In the genomic region with DNA sequence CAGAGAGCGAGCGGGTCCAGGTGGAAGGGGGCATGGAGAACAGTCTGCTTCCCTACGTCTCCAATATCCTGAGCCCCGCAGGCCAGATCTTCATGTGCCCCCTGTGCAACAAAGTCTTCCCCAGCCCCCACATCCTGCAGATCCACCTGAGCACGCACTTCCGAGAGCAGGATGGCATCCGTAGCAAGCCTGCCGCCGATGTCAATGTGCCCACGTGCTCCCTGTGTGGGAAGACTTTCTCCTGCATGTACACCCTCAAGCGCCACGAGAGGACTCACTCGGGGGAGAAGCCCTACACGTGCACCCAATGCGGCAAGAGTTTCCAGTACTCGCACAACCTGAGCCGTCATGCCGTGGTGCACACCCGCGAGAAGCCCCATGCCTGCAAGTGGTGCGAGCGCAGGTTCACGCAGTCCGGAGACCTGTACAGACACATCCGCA, we compare ENCODE assay signal across 8 mouse cellular contexts. TPM values are rescaled to one million over a fixed set of nuclear protein-coding genes. Genes with fewer than 3 reads are reported as not detected.
DNase-seq lines count a peak whose midpoint lies in the region; ATAC-seq and TF ChIP-seq lines count a peak whose summit lies in the region.
"Had no signal": no experiment of that assay in that cellular context is flagged by ENCODE, and none has a peak within 500 bp of the region (broad histone marks: within the 10 kb centered on the region; RNA-seq: fewer than 3 reads in every experiment).

No protein-coding gene starts in this region.

- TF ChIP-seq POLR2A in bone marrow, adult 2 months (IDR thresholded peaks at IDR 0.05; ENCODE audit: borderline replicate concordance, control insufficient read depth, low read depth, low read length), result peak; percentile 14; the same call in 1 of the 2 replicates
- TF ChIP-seq POLR2A in heart, adult 2 months (IDR thresholded peaks at IDR 0.05; ENCODE audit: insufficient read depth, low read depth, low read length), result no peak

- no peaks in the 10 kb centered on the region; the same call in 1 of the 2 replicates for H3K79me2 ChIP-seq in heart, adult 2 months (replicated peaks; ENCODE audit: control insufficient read depth, insufficient read depth, low read length)

- peaks cover 3% of the 10 kb centered on the region; the same call in 1 of the 2 replicates for H3K4me1 ChIP-seq in bone marrow, adult 2 months (ENCODE audit: control insufficient read depth, insufficient read depth, low read length)
- H3K4me1 ChIP-seq in forebrain, embryonic 11.5 days (replicated peaks; ENCODE audit: control insufficient read depth, insufficient read depth, low read length), result peaks cover 20% of the 10 kb centered on the region
- peaks cover 88% of the 10 kb centered on the region for H3K4me1 ChIP-seq in midbrain, embryonic 10.5 days
- peaks cover 5% of the 10 kb centered on the region for H3K4me1 ChIP-seq in heart, adult 2 months (ENCODE audit: control insufficient read depth, insufficient read depth, low read length)

- intact Hi-C loops in heart, adult 2 months (cut with DNase I), result loop anchor here (5.0 kb wide), 1 partner anchor 84 kb away; no protein-coding TSS in a partner anchor

- WGBS in bone marrow, adult 2 months, result 93% methylated on average over 25 of the region's 25 CpGs
- 84% methylated on average over 25 of the region's 25 CpGs for WGBS in forebrain, embryonic 11.5 days
- WGBS in midbrain, embryonic 10.5 days, result 91% methylated on average over 25 of the region's 25 CpGs
- 96% methylated on average over 25 of the region's 25 CpGs for WGBS in heart, adult 2 months

- H3K9ac ChIP-seq in forebrain, embryonic 11.5 days (ENCODE audit: low read length), result peak overlapping the region; percentile 52; the same call in 1 of the 2 replicates
- no peak overlapping the region for H3K9ac ChIP-seq in heart, adult 2 months (ENCODE audit: low read depth, low read length)
- H3K9ac ChIP-seq: lung, embryonic 15.5 days had no signal

- no peak for TF ChIP-seq CTCF in bone marrow, adult 2 months (IDR thresholded peaks at IDR 0.05; ENCODE audit: control insufficient read depth, insufficient read depth, low read length)
- TF ChIP-seq CTCF in heart, adult 2 months (IDR thresholded peaks at IDR 0.05), result no peak

- H3K4me2 ChIP-seq in forebrain, embryonic 11.5 days (ENCODE audit: low read depth, low read length, severe bottlenecking), result peak overlapping the region; percentile 48
- H3K4me2 ChIP-seq: lung, embryonic 15.5 days had no signal

- H3K27ac ChIP-seq in bone marrow, adult 2 months (ENCODE audit: control insufficient read depth, insufficient read depth, low read depth, low read length, poor library complexity), result no peak overlapping the region
- H3K27ac ChIP-seq in forebrain, embryonic 11.5 days (ENCODE audit: low read depth, low read length), result peak overlapping the region; percentile 48; the same call in 1 of the 2 replicates
- H3K27ac ChIP-seq in midbrain, embryonic 10.5 days (replicated peaks), result peak overlapping the region; percentile 99
- no peak overlapping the region for H3K27ac ChIP-seq in heart, adult 2 months
- H3K27ac ChIP-seq: lung, embryonic 15.5 days had no signal

- ATAC-seq in forebrain, embryonic 11.5 days (replicated peaks; ENCODE audit: low FRiP score), result no peak

- peak; percentile 43 for DNase-seq in ES-CJ7 (ENCODE audit: low read depth, low spot score)
- peak; percentile 62 for DNase-seq in forebrain, embryonic 11.5 days (ENCODE audit: low spot score)
- no peak for DNase-seq in midbrain, embryonic 10.5 days (ENCODE audit: low spot score)
- no peak for DNase-seq in kidney, postnatal 4 days
- DNase-seq in heart, adult 2 months, result no peak
- DNase-seq in thymus, postnatal 25 days, result no peak

- H3K9me3 ChIP-seq in forebrain, embryonic 11.5 days (ENCODE audit: control insufficient read depth, low read length), result no peaks in the 10 kb centered on the region
- no peaks in the 10 kb centered on the region for H3K9me3 ChIP-seq in midbrain, embryonic 10.5 days (replicated peaks)
- H3K9me3 ChIP-seq: lung, embryonic 15.5 days had no signal

- H3K4me3 ChIP-seq in bone marrow, adult 2 months (replicated peaks; ENCODE audit: control insufficient read depth, low read depth, low read length), result no peak overlapping the region
- H3K4me3 ChIP-seq in forebrain, embryonic 11.5 days (ENCODE audit: low read depth, low read length), result peak overlapping the region; percentile 20; the same call in 1 of the 2 replicates
- H3K4me3 ChIP-seq in midbrain, embryonic 10.5 days, result peak overlapping the region; percentile 97
- no peak overlapping the region for H3K4me3 ChIP-seq in heart, adult 2 months
- H3K4me3 ChIP-seq: lung, embryonic 15.5 days had no signal

- H3K36me3 ChIP-seq in forebrain, embryonic 11.5 days (ENCODE audit: control insufficient read depth, insufficient read depth, low read length), result peaks cover 2% of the 10 kb centered on the region; the same call in 1 of the 2 replicates
- H3K36me3 ChIP-seq in midbrain, embryonic 10.5 days, result peaks cover 24% of the 10 kb centered on the region
- H3K36me3 ChIP-seq in heart, adult 2 months (ENCODE audit: control insufficient read depth, insufficient read depth, low read length), result peaks cover 13% of the 10 kb centered on the region

- no peaks in the 10 kb centered on the region for H3K27me3 ChIP-seq in forebrain, embryonic 11.5 days (ENCODE audit: control insufficient read depth, insufficient read depth, low read length)
- no peaks in the 10 kb centered on the region for H3K27me3 ChIP-seq in midbrain, embryonic 10.5 days (ENCODE audit: low read depth, poor library complexity, severe bottlenecking)
- H3K27me3 ChIP-seq in heart, adult 2 months (ENCODE audit: control insufficient read depth, insufficient read depth, low read length), result no peaks in the 10 kb centered on the region
- H3K27me3 ChIP-seq: lung, embryonic 15.5 days had no signal

- TF ChIP-seq EP300 in heart, adult 2 months (IDR thresholded peaks at IDR 0.05; ENCODE audit: insufficient read depth, low read depth, low read length), result no peak

RNA-seq across cellular contexts. Expression of a gene that starts 6.0 kb away (rescaled TPM):
- polyA plus RNA-seq in bone marrow, adult 2 months (2011; ENCODE audit: insufficient read depth, insufficient read length, low replicate concordance, missing spikeins), result 14.3 and 17.9 TPM in 2 replicates
- polyA plus RNA-seq in forebrain, embryonic 11.5 days (2014; fragmentation: Nextera tagmentation; extraction: Ambion mirVana), result 5.1 and 6.6 TPM in 2 replicates
- 5.1 and 6.1 TPM in 2 replicates for polyA plus RNA-seq in midbrain, embryonic 10.5 days (2016; fragmentation: Nextera tagmentation; extraction: Ambion mirVana)
- 10 to 100 TPM; 40.2 to 47.3 TPM for total RNA-seq in heart, adult 2 months (2021)
- 10.6 and 18.4 TPM in 2 replicates for polyA plus RNA-seq in heart, adult 2 months (2012; rRNA removed)

Comparison
In these comparisons a context has a peak if more than half of its experiments do, and no peak if none do; other contexts are left out.
1. DNase-seq: peak in ES-CJ7 (single experiment) and forebrain, embryonic 11.5 days (single experiment); none in midbrain, embryonic 10.5 days (single experiment), kidney, postnatal 4 days (0 of 2), heart, adult 2 months (0 of 2) and thymus, postnatal 25 days (single experiment).
2. H3K27ac ChIP-seq: peak in forebrain, embryonic 11.5 days (single experiment) and midbrain, embryonic 10.5 days (single experiment); none in bone marrow, adult 2 months (single experiment) and heart, adult 2 months (single experiment).
3. H3K4me3 ChIP-seq: peak in forebrain, embryonic 11.5 days (single experiment) and midbrain, embryonic 10.5 days (single experiment); none in bone marrow, adult 2 months (single experiment) and heart, adult 2 months (single experiment).